Mouse (Mus musculus) liver, embryonic 14.5 days (tissue): Measurements from ENCODE around the gene Vps16.

Experiments
- CTCF ChIP-seq: IDR thresholded peaks from 2 replicates; pipeline ENCODE4 v1.5.1; 2016; ENCODE audit warnings: antibody characterized with exemption, low read depth, control low read depth
- EP300 ChIP-seq: IDR thresholded peaks from 2 replicates; pipeline ENCODE4 v1.6.1; 2016; ENCODE audit warnings: antibody characterized with exemption, low read depth

GRCm38 (mm10) chr2:130433152-130433551, 9.0 kb downstream of the Vps16 start:
- TF ChIP-seq EP300: no peak
- peak; percentile 76 for TF ChIP-seq CTCF
